Mouse (Mus musculus) kidney, adult 2 months (tissue): ENCODE measurements around the gene Ankrd2.

Experiments
- CTCF ChIP-seq: fragments of 200-500 bp; conservative IDR thresholded peaks from 2 replicates; pipeline ENCODE4 v1.5.1; 2011; ENCODE audit warnings: low read depth, mild to moderate bottlenecking, control low read depth, low read length, moderate library complexity, mixed read lengths; ENCODE audit not compliant: insufficient read depth, insufficient read length
- POLR2A ChIP-seq: fragments of 200-500 bp; IDR thresholded peaks from one replicate; pipeline ENCODE4 v1.6.1; 2011; ENCODE audit warnings: low read depth, low read length, control low read depth

- TF ChIP-seq POLR2A (no peak), CTCF (no peak)
Observed at GRCm38 (mm10) chr19:42037167-42037702, 1.4 kb downstream of the Ankrd2 start.
